In genomic region chr15:96708976-96709490, GRCm38 (mm10) we compare ENCODE assay signal across 8 mouse cellular contexts. TPM values are rescaled to one million over a fixed set of nuclear protein-coding genes. Genes with fewer than 3 reads are reported as not detected.
A peak's percentile ranks its signal among the peaks of the same experiment; 100 is the strongest.
DNase-seq lines count a peak whose midpoint lies in the region; ATAC-seq lines count a peak whose summit lies in the region.

No protein-coding gene starts in this region.

- ATAC-seq in midbrain, embryonic 13.5 days, result peak; percentile 55
- no peak for ATAC-seq in megakaryocyte progenitor cell, adult 5-6 weeks (replicated peaks; ENCODE audit: poor library complexity)

- H3K9me3 ChIP-seq in midbrain, embryonic 13.5 days, result no peaks in the 10 kb centered on the region

- H3K36me3 ChIP-seq in midbrain, embryonic 13.5 days, result no peaks in the 10 kb centered on the region

- no peaks in the 10 kb centered on the region for H3K27me3 ChIP-seq in midbrain, embryonic 13.5 days

- peak overlapping the region; percentile 76 for H3K9ac ChIP-seq in midbrain, embryonic 13.5 days (replicated peaks)

- peak; percentile 68 for DNase-seq in adrenal gland, adult 2 months
- no peak for DNase-seq in adrenal gland, adult 18-20 months (ENCODE audit: low spot score in 2 of 2)
- DNase-seq in thymus, postnatal 25 days, result peak; percentile 23
- DNase-seq in thymus, postnatal 36 days, result no peak
- peak; percentile 57 for DNase-seq in induced T-regulatory cell, adult 2 months (ENCODE audit: low read depth)
- DNase-seq in frontal cortex, postnatal 36 days (ENCODE audit: low spot score in 2 of 2), result no peak

- peak overlapping the region; percentile 95 for H3K27ac ChIP-seq in midbrain, embryonic 13.5 days

- peak overlapping the region; percentile 77 for H3K4me2 ChIP-seq in midbrain, embryonic 13.5 days (replicated peaks)

- H3K4me3 ChIP-seq in midbrain, embryonic 13.5 days (replicated peaks), result peak overlapping the region; percentile 56

- WGBS in midbrain, embryonic 13.5 days, result 37% methylated on average over 14 of the region's 14 CpGs

- peaks cover 22% of the 10 kb centered on the region for H3K4me1 ChIP-seq in midbrain, embryonic 13.5 days (replicated peaks)

RNA-seq across cellular contexts. Expression of gene Slc38a2, which starts 9.5 kb away (rescaled TPM):
- total RNA-seq in adrenal gland, adult 2 months (2021), result 100 to 1,000 TPM; 113 to 208 TPM
- 20.4 and 30.4 TPM in 2 replicates for polyA plus RNA-seq in adrenal gland, adult 2 months (2012; rRNA removed)
- total RNA-seq in adrenal gland, adult 18-20 months (2021), result 100 to 1,000 TPM; 103 to 210 TPM
- 149 and 152 TPM in 2 replicates for polyA plus RNA-seq in midbrain, embryonic 13.5 days (2015; fragmentation: Nextera tagmentation; extraction: Ambion mirVana)
- 149 and 157 TPM in 2 replicates for total RNA-seq in megakaryocyte progenitor cell, adult 5-6 weeks (2015)
- 70.7 and 73.4 TPM in 2 replicates for total RNA-seq in megakaryocyte progenitor cell, adult 5-6 weeks (2017)

Comparison
In these comparisons a context has a peak if more than half of its experiments do, and no peak if none do; other contexts are left out.
1. DNase-seq: peak in adrenal gland, adult 2 months (single experiment), thymus, postnatal 25 days (single experiment) and induced T-regulatory cell, adult 2 months (single experiment); none in adrenal gland, adult 18-20 months (0 of 2), thymus, postnatal 36 days (0 of 2) and frontal cortex, postnatal 36 days (0 of 2).